Mouse (Mus musculus) kidney, postnatal 0 days (tissue): ENCODE data around the gene Plch2. TPM values are rescaled to one million over a fixed set of nuclear protein-coding genes. Genes with fewer than 3 reads are reported as not detected.
A peak's percentile ranks its signal among the peaks of the same experiment; 100 is the strongest.

Experiments used
- ATAC-seq: fragments of 200-750 bp; cut with Nextera tagmentation; replicated peaks from 2 replicates; pipeline ENCODE4 v1.8.0; 2017; ENCODE audit warnings: low read depth, moderate number of reproducible peaks, moderate TSS enrichment, moderate library complexity; ENCODE audit not compliant: low FRiP score
- DNase-seq: peaks from one replicate; pipeline ENCODE4 v3.0.0-alpha.2; 2016; ENCODE audit warnings: low spot score
- H3K27ac ChIP-seq: fragments of 300-500 bp; sonication (generic); 2 replicates; pipeline ENCODE4 v1.5.1; 2014; ENCODE audit warnings: mild to moderate bottlenecking
- H3K27me3 ChIP-seq: fragments of 300-500 bp; sonication (generic); 2 replicates; pipeline ENCODE4 v1.6.1; 2014; ENCODE audit warnings: low read length, mixed read lengths; ENCODE audit not compliant: insufficient read depth
- H3K36me3 ChIP-seq: fragments of 300-500 bp; sonication (generic); 2 replicates; pipeline ENCODE4 v1.6.1; 2014; ENCODE audit warnings: low read length, mixed read lengths; ENCODE audit not compliant: insufficient read depth
- H3K4me1 ChIP-seq: fragments of 300-500 bp; sonication (generic); replicated peaks from 2 replicates; pipeline ENCODE4 v1.6.1; 2014; ENCODE audit warnings: antibody characterized with exemption, low read length, mixed read lengths; ENCODE audit not compliant: insufficient read depth
- H3K4me2 ChIP-seq: fragments of 300-500 bp; sonication (generic); 2 replicates; pipeline ENCODE4 v1.6.1; 2014; ENCODE audit warnings: mild to moderate bottlenecking, low read length, moderate library complexity, mixed read lengths
- H3K4me3 ChIP-seq: fragments of 300-500 bp; sonication (generic); replicated peaks from 2 replicates; pipeline ENCODE4 v1.5.1; 2014; ENCODE audit warnings: low read depth, low read length
- H3K9ac ChIP-seq: fragments of 300-500 bp; sonication (generic); 2 replicates; pipeline ENCODE4 v1.6.1; 2014; ENCODE audit warnings: low read depth, low read length
- H3K9me3 ChIP-seq: fragments of 300-500 bp; sonication (generic); replicated peaks from 2 replicates; pipeline ENCODE4 v1.6.1; 2016; ENCODE audit warnings: low read length, inconsistent platforms, mixed read lengths
- CTCF ChIP-seq: IDR thresholded peaks from 2 replicates; pipeline ENCODE4 v1.5.1; 2016; ENCODE audit warnings: antibody characterized with exemption, low read depth, mild to moderate bottlenecking, moderate library complexity
- WGBS: fragments of 180-500 bp; shearing (Covaris S2); extraction: QIAGEN DNeasy Blood & Tissue Kit; methylation state at CpG from one replicate; pipeline ENCODE4 v1.1.7; 2014; 5-methylcytosine and 5-hydroxymethylcytosine counted together
- polyA plus RNA-seq: library from polyadenylated mRNA; unstranded; fragments of >200 nt; fragmentation: Nextera tagmentation; extraction: Ambion mirVana; gene quantifications from 2 replicates; pipeline ENCODE4 v1.2.1, GENCODE M21; 2015

Gene Plch2
- polyA plus RNA-seq, 1 experiment from 2014 or later: 2.3 TPM

DNA sequence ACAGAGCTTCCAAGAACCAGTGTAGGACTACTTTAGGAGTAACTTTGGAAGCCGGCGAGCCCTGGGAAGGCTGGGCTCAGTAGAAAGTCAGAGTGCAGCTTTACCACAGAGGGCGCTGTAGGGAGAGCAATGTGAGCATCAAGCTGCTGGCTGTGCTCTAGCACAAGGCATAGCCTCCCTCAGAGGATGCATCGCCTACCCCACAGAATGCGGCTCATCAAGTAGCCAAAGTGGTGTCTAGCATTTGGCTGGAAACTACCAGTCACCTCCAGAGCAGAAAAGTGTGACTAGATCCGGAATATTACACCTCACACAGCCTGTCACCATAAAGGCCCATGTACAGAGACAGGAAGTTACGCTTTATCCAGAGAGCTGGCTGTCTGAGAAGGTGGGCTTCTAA lies 120.8 kb downstream of the Plch2 start:
- DNase-seq (no peak), ATAC-seq (no peak)
- 0 out of 2 replicates have a peak, but pooled peaks have one; percentile 1 for TF ChIP-seq CTCF
- Histone ChIP-seq H3K4me2 (no peak overlapping the region), H3K36me3 (no peaks in the 10 kb centered on the region), H3K27ac (no peak overlapping the region), H3K27me3 (no peaks in the 10 kb centered on the region; the same call in 1 of the 2 replicates), H3K9ac (no peak overlapping the region), H3K4me3 (no peak overlapping the region), H3K9me3 (no peaks in the 10 kb centered on the region), H3K4me1 (0 out of 2 replicates have a peak, but pooled peaks cover 3% of the 10 kb centered on the region)
- 75% methylated on average over 7 of the region's 7 CpGs for WGBS

DNA sequence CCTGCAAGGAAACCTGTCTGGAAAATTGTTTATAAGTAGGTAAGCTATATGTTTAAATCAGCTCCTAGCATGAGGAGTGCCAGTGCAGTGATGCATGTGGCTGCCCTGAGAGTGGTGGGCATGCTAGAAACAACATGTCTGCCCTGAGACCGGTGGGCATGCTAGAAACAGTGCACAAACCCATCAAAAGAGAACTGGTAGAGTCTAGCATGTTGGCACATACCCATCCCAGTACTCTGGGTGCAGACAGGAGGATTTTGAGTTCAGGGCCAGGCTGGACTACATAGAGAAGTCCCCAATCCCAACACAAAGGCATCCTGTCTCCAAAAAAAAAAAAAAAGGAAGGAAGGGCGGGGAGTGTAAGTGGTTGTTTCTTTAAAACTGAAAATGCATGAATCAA lies 121.8 kb downstream of the Plch2 start:
- no peak for TF ChIP-seq CTCF
- Histone ChIP-seq H3K4me3 (no peak overlapping the region), H3K4me1 (0 out of 2 replicates have a peak, but pooled peaks cover 3% of the 10 kb centered on the region), H3K36me3 (no peaks in the 10 kb centered on the region), H3K9me3 (no peaks in the 10 kb centered on the region), H3K9ac (no peak overlapping the region), H3K27ac (no peak overlapping the region), H3K4me2 (no peak overlapping the region), H3K27me3 (no peaks in the 10 kb centered on the region; the same call in 1 of the 2 replicates)
- ATAC-seq (no peak), DNase-seq (no peak)
- 82% methylated on average over 2 of the region's 2 CpGs for WGBS

DNA sequence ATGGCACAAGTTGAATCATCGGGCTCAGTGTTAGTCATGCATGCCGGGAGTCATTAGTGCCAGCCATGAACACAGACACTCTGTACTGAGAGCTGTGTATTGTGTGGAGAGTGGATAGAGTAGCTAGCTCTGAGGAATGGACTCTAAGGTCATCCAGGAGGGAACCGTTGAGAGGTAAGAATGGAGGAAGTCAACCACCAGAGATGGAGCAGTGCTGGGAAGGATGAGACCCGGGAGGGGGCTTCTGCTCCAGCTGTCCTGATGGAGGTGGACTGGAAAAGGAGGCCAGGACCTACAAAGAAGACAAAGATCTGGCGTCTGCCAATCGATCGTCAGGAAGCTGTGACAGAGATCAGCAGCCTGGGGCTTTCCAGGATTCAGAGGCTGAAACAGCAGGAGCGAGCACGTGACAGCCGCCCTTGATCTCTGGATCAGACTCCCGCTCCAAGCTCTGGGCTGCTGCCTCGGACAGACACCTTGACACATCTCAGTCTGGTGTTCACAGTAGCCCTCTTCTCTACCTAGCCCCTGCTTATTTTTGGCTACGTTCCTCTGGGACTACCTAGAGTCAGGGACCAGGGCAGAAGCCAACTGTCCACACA lies 123.2 kb downstream of the Plch2 start:
- TF ChIP-seq CTCF: no peak
- no peak for ATAC-seq

More for the DNA sequence above, 123.2 kb downstream of the Plch2 start:
- WGBS: 46% methylated on average over 13 of the region's 13 CpGs
- Histone ChIP-seq H3K4me2 (no peak overlapping the region), H3K4me1 (peaks cover 3% of the 10 kb centered on the region; the same call in 1 of the 2 replicates), H3K9ac (no peak overlapping the region), H3K36me3 (no peaks in the 10 kb centered on the region), H3K4me3 (no peak overlapping the region), H3K9me3 (no peaks in the 10 kb centered on the region), H3K27ac (no peak overlapping the region), H3K27me3 (no peaks in the 10 kb centered on the region; the same call in 1 of the 2 replicates)
- no peak for DNase-seq

Other genes with a start within 250 kb of the Plch2 start
- 0.30 and 0.34 TPM in 2 replicates for gene Ttc34, start 219.3 kb downstream of the Plch2 start, polyA plus RNA-seq
- gene Mmel1, start 187.2 kb downstream of the Plch2 start, polyA plus RNA-seq: not detected in 2 replicates
- gene Fam213b, start 157.6 kb downstream of the Plch2 start, polyA plus RNA-seq: 40.6 and 42.0 TPM in 2 replicates
- 0.75 and 1.3 TPM in 2 replicates for gene Tnfrsf14, start 128.2 kb downstream of the Plch2 start, polyA plus RNA-seq
- gene Hes5, start 95.9 kb downstream of the Plch2 start, polyA plus RNA-seq: 5.8 and 6.2 TPM in 2 replicates
- gene Pank4, start 92.7 kb downstream of the Plch2 start, polyA plus RNA-seq: 30.4 TPM in 2 replicates
- 18.3 and 19.7 TPM in 2 replicates for gene Pex10, start 10.2 kb upstream of the Plch2 start, polyA plus RNA-seq
- 194 and 205 TPM in 2 replicates for gene Rer1, start 29.6 kb upstream of the Plch2 start, polyA plus RNA-seq
- gene Morn1, start 29.8 kb upstream of the Plch2 start, polyA plus RNA-seq: 7.0 and 7.6 TPM in 2 replicates
- 15.5 TPM in 2 replicates for gene Ski, start 165.8 kb upstream of the Plch2 start, polyA plus RNA-seq
- 77.2 and 80.0 TPM in 2 replicates for gene Faap20, start 193.0 kb upstream of the Plch2 start, polyA plus RNA-seq